Mouse (Mus musculus) kidney, embryonic 14.5 days (tissue): ENCODE measurements around the gene Astn2. TPM values are rescaled to one million over a fixed set of nuclear protein-coding genes. Genes with fewer than 3 reads are reported as not detected.

ENCODE experiments used
- ATAC-seq: fragments of 200-750 bp; cut with Nextera tagmentation; 2 replicates; pipeline ENCODE4 v1.8.0; 2017; ENCODE audit warnings: moderate number of reproducible peaks, mild to moderate bottlenecking, moderate TSS enrichment, moderate library complexity; ENCODE audit not compliant: low FRiP score, low TSS enrichment
- H3K27ac ChIP-seq: fragments of 300-500 bp; sonication (generic); 2 replicates; pipeline ENCODE4 v1.5.1; 2014; ENCODE audit warnings: low read depth, mild to moderate bottlenecking, low read length, moderate library complexity, mixed read lengths
- H3K27me3 ChIP-seq: fragments of 300-500 bp; sonication (generic); 2 replicates; pipeline ENCODE4 v1.6.1; 2014; ENCODE audit warnings: mild to moderate bottlenecking, low read length; ENCODE audit not compliant: control insufficient read depth, insufficient read depth
- H3K36me3 ChIP-seq: fragments of 300-500 bp; sonication (generic); 2 replicates; pipeline ENCODE4 v1.6.1; 2014; ENCODE audit warnings: low read length, mixed read lengths; ENCODE audit not compliant: control insufficient read depth, insufficient read depth
- H3K4me1 ChIP-seq: fragments of 300-500 bp; sonication (generic); 2 replicates; pipeline ENCODE4 v1.6.1; 2014; ENCODE audit warnings: low read length, mixed read lengths; ENCODE audit not compliant: control insufficient read depth, insufficient read depth
- H3K4me2 ChIP-seq: fragments of 300-500 bp; sonication (generic); replicated peaks from 2 replicates; pipeline ENCODE4 v1.6.1; 2014; ENCODE audit warnings: low read depth, mild to moderate bottlenecking, low read length
- H3K4me3 ChIP-seq: fragments of 300-500 bp; sonication (generic); 2 replicates; pipeline ENCODE4 v1.5.1; 2014; ENCODE audit warnings: mild to moderate bottlenecking, low read length
- H3K9ac ChIP-seq: fragments of 300-500 bp; sonication (generic); 2 replicates; pipeline ENCODE4 v1.6.1; 2014; ENCODE audit warnings: low read depth, mild to moderate bottlenecking, low read length, moderate library complexity
- H3K9me3 ChIP-seq: fragments of 300-500 bp; sonication (generic); 2 replicates; pipeline ENCODE4 v1.6.1; 2016; ENCODE audit warnings: low read length; ENCODE audit not compliant: control insufficient read depth
- WGBS: fragments of 180-500 bp; shearing (Covaris S2); extraction: QIAGEN DNeasy Blood & Tissue Kit; methylation state at CpG from one replicate; pipeline ENCODE4 v1.1.7; 2014; 5-methylcytosine and 5-hydroxymethylcytosine counted together
- polyA plus RNA-seq: library from polyadenylated mRNA; unstranded; fragments of >200 nt; fragmentation: Nextera tagmentation; extraction: Ambion mirVana; gene quantifications from 2 replicates; pipeline ENCODE4 v1.2.1, GENCODE M21; 2014

The Astn2 gene
- polyA plus RNA-seq, 1 experiment from 2014 or later = 0.60 TPM

GRCm38 (mm10) chr4:65354580-65354979 lies 1049.8 kb downstream of the Astn2 start:
- WGBS = 73% methylated on average over 4 of the region's 4 CpGs
- H3K4me2 ChIP-seq = no peak overlapping the region
- no peak for ATAC-seq
- H3K4me3 ChIP-seq = no peak overlapping the region
- no peak overlapping the region for H3K9ac ChIP-seq
- no peaks in the 10 kb centered on the region for H3K4me1 ChIP-seq
- no peaks in the 10 kb centered on the region for H3K9me3 ChIP-seq
- H3K36me3 ChIP-seq = no peaks in the 10 kb centered on the region
- H3K27ac ChIP-seq = no peak overlapping the region
- no peaks in the 10 kb centered on the region for H3K27me3 ChIP-seq

- 87% methylated on average over 7 of the region's 7 CpGs for WGBS
- Histone ChIP-seq H3K36me3 (no peaks in the 10 kb centered on the region), H3K27me3 (no peaks in the 10 kb centered on the region), H3K4me3 (no peak overlapping the region), H3K9me3 (no peaks in the 10 kb centered on the region), H3K27ac (no peak overlapping the region), H3K4me2 (no peak overlapping the region), H3K4me1 (no peaks in the 10 kb centered on the region), H3K9ac (no peak overlapping the region)
- ATAC-seq = no peak
These were observed 1053.9 kb downstream of the Astn2 start for GRCm38 (mm10) chr4:65350521-65350920.

DNA sequence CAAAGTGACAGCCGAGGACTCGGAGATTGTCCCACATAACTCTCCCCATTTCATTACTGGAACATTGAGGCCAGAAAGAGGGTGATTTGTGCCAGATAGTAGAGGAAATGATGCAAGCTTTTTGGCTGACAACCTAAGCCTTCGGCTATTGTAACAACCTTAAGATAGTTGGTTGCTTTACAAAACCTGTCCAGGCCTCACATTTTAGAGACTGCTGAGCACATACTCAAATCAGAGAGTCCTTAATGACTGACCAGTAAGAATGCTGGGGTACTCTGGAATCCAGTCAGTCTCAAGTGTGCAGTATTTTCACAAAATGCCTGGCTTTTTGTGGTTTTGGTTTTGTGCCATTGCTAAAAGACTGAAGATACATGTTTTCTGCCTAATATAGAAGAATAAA lies 1062.6 kb downstream of the Astn2 start:
- no peaks in the 10 kb centered on the region for H3K27me3 ChIP-seq
- H3K36me3 ChIP-seq = no peaks in the 10 kb centered on the region
- H3K4me1 ChIP-seq = no peaks in the 10 kb centered on the region
- H3K9me3 ChIP-seq = no peaks in the 10 kb centered on the region
- H3K9ac ChIP-seq = no peak overlapping the region
- no peak overlapping the region for H3K4me2 ChIP-seq
- H3K4me3 ChIP-seq = no peak overlapping the region
- 92% methylated on average over 3 of the region's 3 CpGs for WGBS
- no peak for ATAC-seq
- H3K27ac ChIP-seq = no peak overlapping the region

- Histone ChIP-seq H3K4me1 (no peaks in the 10 kb centered on the region), H3K9ac (no peak overlapping the region), H3K27ac (no peak overlapping the region), H3K4me2 (no peak overlapping the region), H3K36me3 (no peaks in the 10 kb centered on the region), H3K27me3 (no peaks in the 10 kb centered on the region), H3K9me3 (no peaks in the 10 kb centered on the region), H3K4me3 (no peak overlapping the region)
- no peak for ATAC-seq
- 26% methylated on average over 1 of the region's 1 CpGs for WGBS
These were observed 1070.7 kb downstream of the Astn2 start for GRCm38 (mm10) chr4:65333718-65334117.
